Mouse (Mus musculus): ENCODE measurements around the gene 9130019O22Rik.

GRCm38 (mm10) chr7:127378310-127378921, 8.6 kb downstream of the 9130019O22Rik start:
- TF ChIP-seq CTCF (IDR thresholded peaks at IDR 0.05; ENCODE audit: borderline replicate concordance, extremely low read depth, insufficient read depth, insufficient read length) (no peak), POLR2A (IDR thresholded peaks at IDR 0.05; ENCODE audit: borderline replicate concordance, extremely low read depth, insufficient read depth, insufficient read length, poor library complexity, severe bottlenecking) (no peak)
